Mouse (Mus musculus) C2C12 (cell line): ENCODE results near the gene Cyb5b.

ENCODE experiments used
- CEBPB ChIP-seq: IDR thresholded peaks from one replicate; pipeline ENCODE4 v1.6.1; 2011; ENCODE audit warnings: low read depth, mild to moderate bottlenecking, control low read depth, moderate library complexity
- CTCF ChIP-seq: IDR thresholded peaks from one replicate; pipeline ENCODE4 v1.5.1; 2011; ENCODE audit not compliant: control insufficient read depth, insufficient read depth, insufficient read length
- FOSL1 ChIP-seq: IDR thresholded peaks from one replicate; pipeline ENCODE4 v1.8.0; 2011; ENCODE audit warnings: mild to moderate bottlenecking, low read length; ENCODE audit not compliant: poor library complexity, insufficient read depth, severe bottlenecking
- MAX ChIP-seq: IDR thresholded peaks from one replicate; pipeline ENCODE4 v1.6.1; 2011; ENCODE audit warnings: mild to moderate bottlenecking, control low read depth
- USF1 ChIP-seq: IDR thresholded peaks from one replicate; pipeline ENCODE4 v1.6.1; 2011; ENCODE audit warnings: low read depth, mild to moderate bottlenecking, control low read depth, moderate library complexity

- TF ChIP-seq CTCF (no peak), FOSL1 (no peak), MAX (no peak), CEBPB (no peak), USF1 (no peak)
Measured at GRCm38 (mm10) chr8:107233251-107233650, 82.8 kb downstream of the Cyb5b start.
